Mouse (Mus musculus) spleen, adult 2 months (tissue): ENCODE results near the gene 1810049J17Rik.

Experiments used
- CTCF ChIP-seq: fragments of 200-500 bp; IDR thresholded peaks from 2 replicates; pipeline ENCODE4 v1.5.1; 2011; ENCODE audit warnings: mild to moderate bottlenecking, inconsistent platforms; ENCODE audit not compliant: insufficient read depth, insufficient read length, insufficient replicate concordance; ENCODE audit errors: extremely low read depth
- POLR2A ChIP-seq: fragments of 200-500 bp; IDR thresholded peaks from 2 replicates; pipeline ENCODE4 v1.6.1; 2011; ENCODE audit warnings: low read depth, low read length, inconsistent platforms

DNA sequence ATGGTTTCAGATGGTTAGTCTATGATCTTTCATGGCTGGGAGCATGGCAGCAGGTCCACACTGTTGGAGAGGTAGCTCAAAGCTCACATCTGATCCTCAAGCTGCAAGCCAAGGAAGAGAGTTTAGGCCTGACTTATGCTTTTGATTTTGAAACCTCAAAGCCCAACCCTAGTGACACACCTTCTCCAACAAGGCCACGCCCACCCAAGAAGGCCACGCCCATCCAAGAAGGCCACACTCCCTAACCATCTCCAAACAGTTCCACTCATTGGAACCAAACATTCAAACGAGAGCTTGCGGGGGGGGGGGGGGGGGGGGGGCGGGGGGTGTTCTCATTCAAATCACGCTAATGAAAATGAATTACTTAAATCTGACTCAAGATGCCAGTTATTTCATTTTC lies 19.9 kb downstream of the 1810049J17Rik start:
- TF ChIP-seq CTCF: no peak
- no peak for TF ChIP-seq POLR2A
